Mouse (Mus musculus) neural tube, embryonic 13.5 days (tissue): ENCODE measurements around the gene Gm30191. TPM values are rescaled to one million over a fixed set of nuclear protein-coding genes. Genes with fewer than 3 reads are reported as not detected.
A peak's percentile ranks its signal among the peaks of the same experiment; 100 is the strongest.

Experiments used
- ATAC-seq: fragments of 200-750 bp; cut with Nextera tagmentation; 2 replicates; pipeline ENCODE4 v1.8.0; 2017; ENCODE audit warnings: low read depth, mild to moderate bottlenecking, moderate TSS enrichment, moderate library complexity
- H3K27ac ChIP-seq: fragments of 300-500 bp; sonication (generic); replicated peaks from 2 replicates; pipeline ENCODE4 v1.5.1; 2015; ENCODE audit warnings: moderate library complexity, mild to moderate bottlenecking, inconsistent platforms
- H3K27me3 ChIP-seq: fragments of 300-500 bp; sonication (generic); 2 replicates; pipeline ENCODE4 v1.6.1; 2015; ENCODE audit warnings: mild to moderate bottlenecking, inconsistent platforms
- H3K36me3 ChIP-seq: fragments of 300-500 bp; sonication (generic); 2 replicates; pipeline ENCODE4 v1.6.1; 2015; ENCODE audit warnings: mild to moderate bottlenecking, inconsistent platforms
- H3K4me1 ChIP-seq: fragments of 300-500 bp; sonication (generic); replicated peaks from 2 replicates; pipeline ENCODE4 v1.6.1; 2015; ENCODE audit warnings: inconsistent platforms
- H3K4me2 ChIP-seq: fragments of 300-500 bp; sonication (generic); 2 replicates; pipeline ENCODE4 v1.6.1; 2015; ENCODE audit warnings: inconsistent platforms, mild to moderate bottlenecking, moderate library complexity
- H3K4me3 ChIP-seq: fragments of 300-500 bp; sonication (generic); 2 replicates; pipeline ENCODE4 v1.5.1; 2015; ENCODE audit warnings: mild to moderate bottlenecking, inconsistent platforms
- H3K9ac ChIP-seq: fragments of 300-500 bp; sonication (generic); 2 replicates; pipeline ENCODE4 v1.6.1; 2015; ENCODE audit warnings: moderate library complexity, mild to moderate bottlenecking, inconsistent platforms
- H3K9me3 ChIP-seq: fragments of 300-500 bp; sonication (generic); 2 replicates; pipeline ENCODE4 v1.6.1; 2016; ENCODE audit warnings: inconsistent platforms
- WGBS: fragments of 180-500 bp; shearing (Covaris S2); methylation state at CpG from one replicate; pipeline ENCODE4 v1.1.7; 2015; 5-methylcytosine and 5-hydroxymethylcytosine counted together
- polyA plus RNA-seq: library from polyadenylated mRNA; unstranded; fragments of >200 nt; fragmentation: Nextera tagmentation; extraction: Ambion mirVana; gene quantifications from 2 replicates; pipeline ENCODE4 v1.2.1, GENCODE M21; 2015

Gene Gm30191
- polyA plus RNA-seq: not detected in 2 replicates

- 68% methylated on average over 7 of the region's 7 CpGs for WGBS
- Histone ChIP-seq H3K27ac (no peak within 1 kb of the TSS), H3K9ac (peak within 1 kb of the TSS; percentile 87; the same call in 1 of the 2 replicates), H3K4me2 (peak within 1 kb of the TSS; percentile 96), H3K4me1 (peaks cover 52% of the 10 kb centered on the region), H3K27me3 (peaks cover 54% of the 10 kb centered on the region), H3K4me3 (peak within 1 kb of the TSS; percentile 85), H3K9me3 (no peaks in the 10 kb centered on the region), H3K36me3 (0 out of 2 replicates have a peak, but pooled peaks cover 5% of the 10 kb centered on the region)
- ATAC-seq: no peak
Measured at GRCm38 (mm10) chr4:134246719-134247258, at the start of gene Gm30191. TSS of gene Gm30191 (plus strand) at chr4:134246935.

- no peak overlapping the region for H3K4me3 ChIP-seq
- ATAC-seq: no peak
- no peaks in the 10 kb centered on the region for H3K9me3 ChIP-seq
- H3K4me2 ChIP-seq: no peak overlapping the region
- H3K36me3 ChIP-seq: no peaks in the 10 kb centered on the region
- H3K27ac ChIP-seq: no peak overlapping the region
- 76% methylated on average over 2 of the region's 2 CpGs for WGBS
- no peaks in the 10 kb centered on the region for H3K27me3 ChIP-seq
- no peak overlapping the region for H3K9ac ChIP-seq
- no peaks in the 10 kb centered on the region for H3K4me1 ChIP-seq
Measured at GRCm38 (mm10) chr4:134199371-134199770, 47.4 kb upstream of the Gm30191 start.

DNA sequence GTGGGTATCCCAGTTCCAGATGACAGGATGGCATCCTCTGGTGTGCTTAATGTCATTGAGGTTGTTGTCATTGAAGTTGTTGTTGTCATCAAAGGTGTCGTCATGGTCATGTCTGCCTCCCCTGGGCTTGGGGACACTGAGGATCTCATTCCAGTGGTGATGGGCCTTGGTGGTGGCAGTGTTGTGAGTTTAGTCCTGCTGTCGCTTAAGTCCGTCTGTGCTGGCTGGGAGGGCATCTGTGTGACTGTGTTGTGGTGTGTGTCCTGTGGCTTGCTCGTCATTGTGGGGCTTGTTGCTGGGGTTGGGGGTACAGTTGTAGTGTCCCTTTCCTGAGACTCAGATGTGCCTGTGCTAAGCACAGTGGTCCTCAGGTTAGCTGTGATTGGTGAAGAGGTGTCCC, 43.8 kb upstream of the Gm30191 start, which contains the start of gene Gm7534:
TSS of gene Gm7534 (minus strand) at position 101 of the 400 bp plus-strand sequence.
- Histone ChIP-seq H3K36me3 (no peaks in the 10 kb centered on the region), H3K4me3 (no peak within 1 kb of the TSS), H3K4me1 (no peaks in the 10 kb centered on the region), H3K9me3 (no peaks in the 10 kb centered on the region), H3K9ac (no peak within 1 kb of the TSS), H3K27me3 (no peaks in the 10 kb centered on the region), H3K4me2 (no peak within 1 kb of the TSS), H3K27ac (no peak within 1 kb of the TSS)
- 89% methylated on average over 4 of the region's 4 CpGs for WGBS
- no peak for ATAC-seq

DNA sequence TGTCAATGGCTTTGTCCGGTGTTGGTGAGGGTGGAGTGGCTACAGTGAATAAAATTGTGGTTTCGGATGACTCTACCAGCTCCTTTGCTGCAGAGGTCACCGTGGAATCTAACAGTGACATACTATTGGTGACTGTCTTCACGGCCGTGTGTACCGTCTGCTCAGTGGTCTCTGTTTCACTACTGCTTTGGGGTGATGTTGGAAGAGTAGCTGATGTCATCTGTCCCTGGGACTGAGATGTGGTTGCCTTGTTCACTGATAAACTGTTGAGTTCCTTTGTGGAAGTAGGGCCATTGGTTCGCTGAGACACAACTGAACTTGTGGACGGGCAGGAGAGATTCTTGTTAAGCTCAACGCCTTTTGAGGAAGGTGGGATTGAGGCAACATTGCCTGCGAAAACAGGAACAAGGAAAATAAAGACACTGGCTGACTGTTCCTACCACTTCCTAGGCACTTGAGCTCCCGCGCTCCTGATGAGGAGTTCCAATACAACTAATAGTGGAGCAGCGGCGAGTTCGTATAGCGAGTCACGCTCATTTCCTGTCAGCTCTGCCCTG, 43.3 kb upstream of the Gm30191 start:
- no peak overlapping the region for H3K4me2 ChIP-seq
- 90% methylated on average over 17 of the region's 17 CpGs for WGBS
- H3K9ac ChIP-seq: no peak overlapping the region
- H3K9me3 ChIP-seq: no peaks in the 10 kb centered on the region
- ATAC-seq: no peak
- no peaks in the 10 kb centered on the region for H3K4me1 ChIP-seq
- no peaks in the 10 kb centered on the region for H3K36me3 ChIP-seq
- H3K27ac ChIP-seq: no peak overlapping the region
- H3K4me3 ChIP-seq: no peak overlapping the region
- no peaks in the 10 kb centered on the region for H3K27me3 ChIP-seq

DNA sequence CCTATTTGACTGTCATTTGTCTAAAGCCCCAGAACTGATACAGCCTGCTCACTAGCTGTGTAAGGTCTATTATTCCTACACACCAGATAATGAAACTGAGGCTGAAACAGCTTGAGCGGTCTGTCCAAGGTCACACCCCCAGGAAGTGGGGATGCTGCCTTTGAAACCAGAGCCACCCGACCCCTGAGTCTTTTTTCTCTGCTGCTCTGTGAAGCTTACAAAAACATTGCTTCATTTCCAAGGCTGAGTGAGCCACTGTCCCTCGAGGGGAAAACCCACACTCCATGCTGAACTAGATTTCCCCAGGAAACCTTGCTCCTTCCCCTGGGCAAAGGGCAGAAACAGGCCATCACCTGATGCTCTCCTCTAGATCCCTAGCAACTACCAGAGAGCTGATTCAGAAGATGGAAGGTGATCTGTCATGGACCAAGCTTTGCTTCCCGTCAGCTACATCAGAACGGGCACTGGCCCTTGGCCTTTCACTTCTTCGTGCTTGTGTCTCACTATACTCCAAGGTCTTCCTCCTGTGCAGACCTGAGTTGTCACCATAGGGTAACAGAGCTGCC, 40.2 kb upstream of the Gm30191 start:
- 69% methylated on average over 6 of the region's 6 CpGs for WGBS
- no peak for ATAC-seq
- no peak overlapping the region for H3K4me2 ChIP-seq
- H3K9ac ChIP-seq: no peak overlapping the region
- H3K27me3 ChIP-seq: no peaks in the 10 kb centered on the region
- H3K4me3 ChIP-seq: no peak overlapping the region
- no peaks in the 10 kb centered on the region for H3K9me3 ChIP-seq
- no peaks in the 10 kb centered on the region for H3K36me3 ChIP-seq
- no peaks in the 10 kb centered on the region for H3K4me1 ChIP-seq
- H3K27ac ChIP-seq: no peak overlapping the region

GRCm38 (mm10) chr4:134222793-134223600, 23.7 kb upstream of the Gm30191 start:
- H3K36me3 ChIP-seq: no peaks in the 10 kb centered on the region
- no peak overlapping the region for H3K4me3 ChIP-seq
- 67% methylated on average over 11 of the region's 11 CpGs for WGBS
- H3K4me1 ChIP-seq: no peaks in the 10 kb centered on the region
- no peak overlapping the region for H3K9ac ChIP-seq
- no peaks in the 10 kb centered on the region for H3K27me3 ChIP-seq
- ATAC-seq: no peak
- no peaks in the 10 kb centered on the region for H3K9me3 ChIP-seq
- H3K4me2 ChIP-seq: no peak overlapping the region
- no peak overlapping the region for H3K27ac ChIP-seq

DNA sequence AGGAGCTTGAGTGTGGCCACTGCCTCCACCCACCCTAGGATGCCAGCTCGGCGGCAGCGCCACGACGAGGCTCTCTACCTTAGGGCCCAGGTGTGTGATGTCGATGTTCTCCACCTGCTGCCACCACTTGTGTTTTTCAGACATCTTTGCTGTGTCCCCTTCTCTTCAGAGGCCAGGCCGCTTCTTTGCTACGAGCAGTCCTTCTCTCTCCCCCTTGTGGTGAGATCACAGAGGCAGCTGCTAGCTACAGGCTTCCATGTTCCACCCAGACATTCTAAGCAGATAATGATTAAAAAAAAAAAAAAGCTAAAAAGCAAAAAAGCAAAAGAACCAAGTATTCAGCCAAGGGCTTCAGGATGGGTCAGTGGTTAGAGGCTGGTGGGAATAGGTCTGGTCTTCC, 19.5 kb upstream of the Gm30191 start, which contains the start of gene Catsper4:
TSS of gene Catsper4 (minus strand) at position 190 of the 400 bp plus-strand sequence.
- WGBS: 78% methylated on average over 8 of the region's 8 CpGs
- Histone ChIP-seq H3K9ac (no peak within 1 kb of the TSS), H3K27ac (no peak within 1 kb of the TSS), H3K36me3 (no peaks in the 10 kb centered on the region), H3K4me3 (no peak within 1 kb of the TSS), H3K4me1 (no peaks in the 10 kb centered on the region), H3K9me3 (no peaks in the 10 kb centered on the region), H3K4me2 (no peak within 1 kb of the TSS), H3K27me3 (no peaks in the 10 kb centered on the region)
- no peak for ATAC-seq

- H3K27me3 ChIP-seq: no peaks in the 10 kb centered on the region
- H3K9me3 ChIP-seq: no peaks in the 10 kb centered on the region
- H3K36me3 ChIP-seq: no peaks in the 10 kb centered on the region
- H3K4me3 ChIP-seq: no peak overlapping the region
- H3K4me2 ChIP-seq: no peak overlapping the region
- no peak overlapping the region for H3K9ac ChIP-seq
- no peak for ATAC-seq
- no peak overlapping the region for H3K27ac ChIP-seq
- no peaks in the 10 kb centered on the region for H3K4me1 ChIP-seq
- 44% methylated on average over 8 of the region's 8 CpGs for WGBS
Measured at GRCm38 (mm10) chr4:134230431-134230830, 16.3 kb upstream of the Gm30191 start.

GRCm38 (mm10) chr4:134234876-134235275, 11.9 kb upstream of the Gm30191 start:
- no peak overlapping the region for H3K9ac ChIP-seq
- H3K4me2 ChIP-seq: no peak overlapping the region
- no peaks in the 10 kb centered on the region for H3K9me3 ChIP-seq
- 87% methylated on average over 5 of the region's 5 CpGs for WGBS
- no peak overlapping the region for H3K4me3 ChIP-seq
- no peaks in the 10 kb centered on the region for H3K36me3 ChIP-seq
- peaks cover 28% of the 10 kb centered on the region for H3K27me3 ChIP-seq
- no peak overlapping the region for H3K27ac ChIP-seq
- 0 out of 2 replicates have a peak, but pooled peaks cover 10% of the 10 kb centered on the region for H3K4me1 ChIP-seq
- no peak for ATAC-seq

DNA sequence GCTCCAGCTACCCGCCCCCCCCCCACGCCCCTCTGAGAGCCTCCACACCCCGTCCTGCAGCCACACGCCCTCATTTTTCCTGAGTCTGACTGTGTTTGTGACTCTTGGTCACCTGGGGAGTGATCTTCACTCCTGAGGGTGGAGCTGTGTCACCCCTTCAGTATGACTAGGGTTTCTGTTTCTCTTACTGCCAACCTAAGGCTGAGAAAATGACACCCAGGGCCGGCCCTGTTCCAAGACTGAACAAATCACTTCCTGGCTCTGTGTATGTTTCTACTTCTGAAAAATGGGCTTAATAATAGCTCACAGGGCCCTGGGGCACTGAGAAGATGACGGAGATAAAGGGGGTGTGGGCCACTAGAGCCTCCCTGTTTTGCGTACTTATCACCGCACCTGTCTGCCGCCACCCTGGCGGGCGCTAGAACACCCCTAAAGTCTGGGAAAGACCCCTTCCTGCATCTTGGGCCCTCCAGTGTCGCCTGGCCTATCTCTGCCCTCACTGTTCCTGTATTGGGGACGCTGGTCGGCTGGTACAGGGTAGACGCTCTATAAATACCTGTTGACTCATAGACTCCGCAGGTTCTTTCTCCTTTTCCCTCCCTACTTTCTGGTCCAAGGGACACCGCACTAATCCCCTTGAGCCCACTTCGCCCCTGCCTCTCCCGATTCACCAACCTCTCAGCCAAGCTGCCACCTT, 9.0 kb upstream of the Gm30191 start:
- ATAC-seq: no peak
- Histone ChIP-seq H3K27ac (no peak overlapping the region), H3K27me3 (peaks cover 28% of the 10 kb centered on the region), H3K4me3 (no peak overlapping the region), H3K36me3 (no peaks in the 10 kb centered on the region), H3K4me1 (0 out of 2 replicates have a peak, but pooled peaks cover 10% of the 10 kb centered on the region), H3K4me2 (peak overlapping the region; percentile 18; the same call in 1 of the 2 replicates), H3K9ac (no peak overlapping the region), H3K9me3 (no peaks in the 10 kb centered on the region)
- 26% methylated on average over 19 of the region's 19 CpGs for WGBS

GRCm38 (mm10) chr4:134238279-134238651, 8.5 kb upstream of the Gm30191 start, which contains the start of gene Cnksr1:
TSS of gene Cnksr1 (minus strand) at chr4:134238399.
- Histone ChIP-seq H3K36me3 (0 out of 2 replicates have a peak, but pooled peaks cover 1% of the 10 kb centered on the region), H3K9me3 (no peaks in the 10 kb centered on the region), H3K27me3 (peaks cover 28% of the 10 kb centered on the region), H3K4me2 (peak within 1 kb of the TSS; percentile 18; the same call in 1 of the 2 replicates), H3K9ac (no peak within 1 kb of the TSS), H3K4me1 (0 out of 2 replicates have a peak, but pooled peaks cover 10% of the 10 kb centered on the region), H3K4me3 (no peak within 1 kb of the TSS), H3K27ac (no peak within 1 kb of the TSS)
- 3% methylated on average over 18 of the region's 18 CpGs for WGBS
- no peak; the same call in 1 of the 2 replicates for ATAC-seq
